Mouse (Mus musculus) E14TG2a.4 (cell line): Measurements from ENCODE around the gene Gba2.
"Not testable (repeated sequence)": the region's sequence is repeated elsewhere in the genome, so short reads cannot be mapped to it uniquely, and the experiment has no call there.

ENCODE experiments used
- H3K27me3 ChIP-seq: 2 replicates; pipeline ENCODE4 v1.6.1; 2014; ENCODE audit warnings: low read length, control low read depth; ENCODE audit not compliant: insufficient read depth
- H3K36me3 ChIP-seq: 2 replicates; pipeline ENCODE4 v1.6.1; 2014; ENCODE audit warnings: low read length, control low read depth; ENCODE audit not compliant: insufficient read depth
- H3K4me1 ChIP-seq: replicated peaks from 2 replicates; pipeline ENCODE4 v1.6.1; 2014; ENCODE audit warnings: low read depth, low read length, control low read depth
- H3K4me3 ChIP-seq: replicated peaks from 2 replicates; pipeline ENCODE4 v1.5.1; 2014; ENCODE audit warnings: mild to moderate bottlenecking, low read length
- H3K9me3 ChIP-seq: 2 replicates; pipeline ENCODE4 v1.6.1; 2014; ENCODE audit warnings: low read length, control low read depth
- CTCF ChIP-seq: conservative IDR thresholded peaks from 2 replicates; pipeline ENCODE4 v1.5.1; 2014; ENCODE audit warnings: low read length
- NANOG ChIP-seq: IDR thresholded peaks from 2 replicates; pipeline ENCODE4 v1.6.1; 2014; ENCODE audit warnings: borderline replicate concordance, low read length, mixed read lengths
- POU5F1 ChIP-seq: IDR thresholded peaks from 2 replicates; pipeline ENCODE4 v1.6.1; 2014; ENCODE audit warnings: low read length, borderline replicate concordance

Gene Gba2

DNA sequence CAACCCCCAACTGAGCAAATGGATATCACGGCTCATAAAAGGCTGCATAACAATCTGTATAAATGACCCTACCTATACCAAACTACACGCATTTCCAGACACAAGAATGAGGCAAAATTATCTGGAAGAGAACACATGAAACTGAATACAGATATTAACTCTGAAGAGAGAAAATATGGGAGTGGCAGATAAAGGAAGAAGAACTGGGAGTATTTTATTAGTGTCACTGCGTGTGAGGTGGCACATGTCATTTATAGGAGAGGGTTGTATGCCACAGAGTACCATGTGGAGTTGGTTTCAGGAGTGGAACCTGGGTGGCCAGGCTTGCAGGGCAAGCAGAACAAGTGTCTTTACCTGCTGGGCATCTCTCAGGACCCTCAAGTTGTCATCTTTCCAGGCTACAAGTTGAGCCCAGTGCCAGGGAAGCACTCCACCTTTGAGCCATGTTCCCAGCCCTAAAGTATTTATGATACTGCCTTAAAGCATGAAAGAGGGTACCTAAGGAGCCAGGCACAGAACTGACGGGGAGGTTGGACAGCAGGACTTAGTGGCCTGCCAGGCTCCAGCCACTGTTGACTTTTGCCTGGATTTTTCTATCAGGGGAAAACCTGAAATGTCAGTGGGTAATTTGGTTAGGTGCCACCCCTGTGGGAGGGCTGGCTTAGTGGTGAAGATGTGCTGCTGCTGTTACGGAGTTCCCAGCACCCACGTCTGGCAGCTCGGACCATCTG lies 20.1 kb upstream of the Gba2 start:
- Histone ChIP-seq H3K36me3 (no peaks in the 10 kb centered on the region), H3K27me3 (no peaks in the 10 kb centered on the region), H3K4me3 (no peak overlapping the region), H3K4me1 (no peaks in the 10 kb centered on the region), H3K9me3 (peaks cover 4% of the 10 kb centered on the region; the same call in 1 of the 2 replicates)
- no peak for TF ChIP-seq NANOG
- TF ChIP-seq CTCF: no peak

DNA sequence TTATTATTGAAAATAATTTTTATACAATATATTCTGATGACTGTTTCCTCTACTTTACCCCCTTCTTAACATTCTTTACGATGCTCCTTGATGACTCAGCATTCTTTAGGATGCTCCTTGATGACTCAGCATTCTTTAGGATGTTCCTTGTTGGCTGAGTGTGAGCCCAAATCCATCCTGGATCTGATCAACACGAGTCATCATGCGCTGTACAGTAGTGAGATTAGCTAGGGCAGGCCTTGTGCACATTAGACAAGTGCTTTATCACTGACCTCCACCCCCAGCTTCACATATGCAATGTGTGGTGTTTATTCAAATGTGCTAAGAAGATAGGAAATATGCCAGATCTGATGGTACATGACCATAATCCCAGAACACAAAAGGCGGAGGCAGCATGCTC lies 19.5 kb upstream of the Gba2 start:
- no peaks in the 10 kb centered on the region for H3K36me3 ChIP-seq
- TF ChIP-seq NANOG (no peak), POU5F1 (no peak), CTCF (no peak)
- peaks cover 4% of the 10 kb centered on the region; the same call in 1 of the 2 replicates for H3K9me3 ChIP-seq
- H3K4me3 ChIP-seq: no peak overlapping the region
- no peaks in the 10 kb centered on the region for H3K4me1 ChIP-seq
- no peaks in the 10 kb centered on the region for H3K27me3 ChIP-seq

DNA sequence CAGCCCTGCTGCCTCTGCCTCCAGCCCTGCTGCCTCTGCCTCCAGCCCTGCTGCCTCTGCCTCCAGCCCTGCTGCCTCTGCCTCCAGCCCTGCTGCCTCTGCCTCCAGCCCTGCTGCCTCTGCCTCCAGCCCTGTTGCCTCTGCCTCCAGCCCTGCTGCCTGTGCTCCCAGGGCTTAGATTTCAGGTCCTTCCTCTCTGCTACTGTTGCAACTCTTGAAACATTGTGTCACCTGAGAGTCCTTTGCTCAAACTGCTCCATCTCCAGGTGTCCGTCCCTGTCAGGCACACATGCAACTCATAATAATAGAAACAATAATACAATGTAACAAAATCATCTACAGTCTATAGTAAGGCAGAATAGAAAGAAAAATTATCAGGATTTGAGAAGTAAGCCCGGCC lies 17.9 kb upstream of the Gba2 start:
- H3K9me3 ChIP-seq, H3K4me1 ChIP-seq, H3K4me3 ChIP-seq, H3K36me3 ChIP-seq, H3K27me3 ChIP-seq: not testable (repeated sequence)

DNA sequence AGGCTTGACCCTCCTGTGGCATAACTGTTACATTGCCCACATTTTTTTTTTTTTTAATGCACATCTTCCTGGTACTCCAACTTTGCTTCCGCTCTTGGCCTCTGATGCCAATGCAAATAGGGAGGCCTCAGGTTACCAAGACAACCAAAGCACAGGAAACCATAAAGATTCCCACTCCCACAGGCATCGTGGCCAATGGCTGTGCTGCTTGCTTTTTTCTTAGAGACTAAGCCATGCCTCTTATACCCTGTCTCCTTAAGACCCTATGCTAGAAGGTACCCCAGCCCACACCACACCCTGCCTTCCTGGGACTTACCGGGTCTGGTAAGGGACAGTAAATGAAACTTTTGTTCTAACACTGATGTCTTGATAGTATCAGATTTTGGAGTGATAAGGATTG lies 14.8 kb upstream of the Gba2 start:
- no peaks in the 10 kb centered on the region for H3K4me1 ChIP-seq
- no peaks in the 10 kb centered on the region for H3K9me3 ChIP-seq
- H3K27me3 ChIP-seq: peaks cover 2% of the 10 kb centered on the region; the same call in 1 of the 2 replicates
- no peaks in the 10 kb centered on the region for H3K36me3 ChIP-seq
- TF ChIP-seq NANOG (no peak), POU5F1 (no peak), CTCF (no peak)
- H3K4me3 ChIP-seq: no peak overlapping the region

DNA sequence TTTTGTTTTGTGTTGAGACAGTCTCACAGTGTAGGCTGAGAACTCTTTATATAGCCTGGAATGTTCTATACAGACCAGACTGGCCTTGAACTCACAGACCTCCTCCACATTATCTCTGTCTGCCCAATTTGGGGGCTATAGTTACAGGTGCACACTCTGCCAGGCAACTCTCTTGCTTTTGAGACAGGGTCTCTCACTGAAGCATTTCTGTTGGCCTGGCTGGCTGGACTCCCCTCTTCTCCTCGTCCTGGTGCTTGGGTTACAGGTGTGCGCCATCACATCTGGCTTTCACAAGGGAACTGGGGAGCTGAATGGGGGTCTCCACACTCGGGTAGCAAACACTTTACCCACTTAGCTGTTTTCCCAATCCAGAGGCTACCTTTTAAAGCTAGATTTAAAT lies 13.3 kb upstream of the Gba2 start:
- peaks cover 2% of the 10 kb centered on the region; the same call in 1 of the 2 replicates for H3K27me3 ChIP-seq
- H3K9me3 ChIP-seq: no peaks in the 10 kb centered on the region
- no peaks in the 10 kb centered on the region for H3K36me3 ChIP-seq
- no peak for TF ChIP-seq CTCF
- no peak for TF ChIP-seq POU5F1
- TF ChIP-seq NANOG: no peak
- no peak overlapping the region for H3K4me3 ChIP-seq
- H3K4me1 ChIP-seq: peaks cover 2% of the 10 kb centered on the region; the same call in 1 of the 2 replicates

DNA sequence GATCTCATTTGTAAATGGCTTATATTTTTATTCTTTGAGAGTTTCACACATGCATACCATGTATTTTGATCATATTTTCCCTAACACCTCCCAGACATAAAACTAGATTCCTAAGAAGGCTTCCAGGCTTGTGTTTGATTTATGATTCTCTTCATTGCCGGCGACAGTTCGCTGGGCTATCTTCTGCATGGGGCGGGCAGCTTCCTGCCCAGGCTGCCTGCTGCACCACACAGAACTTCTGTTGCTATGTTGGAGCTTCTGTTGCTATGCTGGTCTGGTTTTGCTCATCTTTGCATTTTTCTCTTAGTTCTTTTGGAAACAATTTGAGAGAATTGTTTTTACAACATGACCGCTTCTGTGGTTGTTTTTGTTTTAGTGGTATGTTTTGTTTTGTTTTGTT lies 12.9 kb upstream of the Gba2 start:
- Histone ChIP-seq H3K36me3 (no peaks in the 10 kb centered on the region), H3K4me1 (peaks cover 6% of the 10 kb centered on the region), H3K27me3 (peaks cover 2% of the 10 kb centered on the region; the same call in 1 of the 2 replicates), H3K9me3 (no peaks in the 10 kb centered on the region), H3K4me3 (no peak overlapping the region)
- no peak for TF ChIP-seq NANOG
- TF ChIP-seq POU5F1: no peak
- TF ChIP-seq CTCF: no peak

DNA sequence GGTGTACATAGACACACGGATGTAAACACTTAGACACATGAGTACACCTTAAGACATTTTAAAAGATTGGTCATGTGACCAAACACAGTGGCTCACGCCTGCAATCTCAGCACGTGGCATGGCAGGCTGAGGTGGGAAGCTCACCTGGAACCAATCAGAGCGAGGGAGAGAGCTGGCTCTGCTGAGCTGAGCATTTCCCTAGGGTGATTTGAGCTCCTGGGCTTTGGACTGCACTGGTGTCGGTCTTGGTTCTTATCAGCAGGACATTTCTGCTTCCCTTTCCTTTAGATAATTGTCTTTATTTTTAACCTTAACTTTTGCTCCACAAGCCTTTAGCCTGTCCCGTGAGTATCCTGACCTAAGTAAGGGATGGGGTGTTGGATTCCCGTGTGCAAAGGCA lies 9.0 kb upstream of the Gba2 start:
- Histone ChIP-seq H3K4me3 (no peak overlapping the region), H3K4me1 (peaks cover 44% of the 10 kb centered on the region), H3K36me3 (peaks cover 23% of the 10 kb centered on the region), H3K27me3 (no peaks in the 10 kb centered on the region), H3K9me3 (no peaks in the 10 kb centered on the region)
- no peak for TF ChIP-seq NANOG
- no peak for TF ChIP-seq POU5F1
- no peak for TF ChIP-seq CTCF

DNA sequence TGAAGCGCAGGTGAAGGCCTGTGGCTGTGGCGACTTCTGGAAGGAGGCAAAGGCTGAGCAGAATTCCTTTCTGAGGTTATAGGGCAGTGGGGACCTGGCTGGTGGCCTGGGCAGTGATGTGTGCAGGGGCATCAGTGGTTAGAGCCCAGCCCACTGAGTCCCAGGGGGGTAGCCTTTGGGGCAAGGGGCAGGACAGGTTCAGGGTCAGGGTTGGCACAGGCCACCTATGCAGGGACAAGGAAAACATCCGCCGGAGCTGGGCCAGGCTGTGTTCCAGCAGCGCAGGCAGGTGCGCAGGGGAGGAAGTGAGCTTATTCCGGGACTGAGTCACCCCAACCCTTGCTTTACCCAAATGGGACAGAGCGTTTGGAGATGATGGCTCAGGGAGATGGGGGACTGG lies 7.7 kb upstream of the Gba2 start:
- Histone ChIP-seq H3K9me3 (no peaks in the 10 kb centered on the region), H3K4me1 (peaks cover 50% of the 10 kb centered on the region), H3K36me3 (peaks cover 36% of the 10 kb centered on the region), H3K4me3 (no peak overlapping the region), H3K27me3 (no peaks in the 10 kb centered on the region)
- no peak for TF ChIP-seq CTCF
- TF ChIP-seq NANOG: no peak
- no peak for TF ChIP-seq POU5F1

DNA sequence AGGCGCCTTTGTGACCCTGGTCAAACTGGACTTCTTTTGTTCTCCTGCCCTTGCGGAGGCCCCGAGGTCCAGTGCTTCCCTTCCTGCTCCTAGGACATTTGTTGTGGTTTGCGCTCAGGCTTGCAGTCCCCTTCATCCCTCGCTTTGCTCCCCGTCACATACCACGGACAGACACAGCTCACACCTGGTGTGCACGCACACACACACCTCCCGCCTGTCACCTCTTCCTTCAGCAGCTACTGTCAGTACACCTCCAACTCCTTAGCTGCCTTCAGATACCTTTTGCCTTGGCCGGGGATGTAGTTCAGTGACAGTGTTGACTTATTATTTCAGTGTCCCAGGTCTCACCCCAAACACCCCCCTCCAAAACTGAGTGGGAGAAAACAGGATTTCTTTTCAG lies 7.0 kb upstream of the Gba2 start:
- TF ChIP-seq POU5F1 (no peak), CTCF (no peak), NANOG (no peak)
- H3K9me3 ChIP-seq: no peaks in the 10 kb centered on the region
- H3K4me1 ChIP-seq: peaks cover 50% of the 10 kb centered on the region
- H3K27me3 ChIP-seq: no peaks in the 10 kb centered on the region
- peaks cover 43% of the 10 kb centered on the region for H3K36me3 ChIP-seq
- H3K4me3 ChIP-seq: no peak overlapping the region
